Mouse (Mus musculus) gastrocnemius, postnatal 10 days (tissue): ENCODE measurements around the gene Spns3. TPM values are rescaled to one million over a fixed set of nuclear protein-coding genes. Genes with fewer than 3 reads are reported as not detected.

ENCODE experiments used
- DNase-seq: peaks from one replicate; pipeline ENCODE4 v3.0.0; 2021; ENCODE audit warnings: mixed read lengths
- total RNA-seq, 2 experiments: library from RNA; stranded (reverse); gene quantifications; 2 replicates each; pipeline ENCODE4 v1.2.3; 2021

The Spns3 gene
- total RNA-seq, 2 experiments from 2014 or later: 0.21 to 0.63 TPM

GRCm38 (mm10) chr11:72452140-72452665 is 98.1 kb downstream of the Spns3 start:
- DNase-seq: no peak

- DNase-seq: no peak
These were observed 102.8 kb downstream of the Spns3 start for GRCm38 (mm10) chr11:72447475-72447874.

GRCm38 (mm10) chr11:72446311-72447105 is 103.8 kb downstream of the Spns3 start:
- DNase-seq: no peak

Other genes with a start within 250 kb of the Spns3 start
- gene Xaf1, start 248.9 kb downstream of the Spns3 start, total RNA-seq: 1 to 10 TPM; 9.3 to 9.8 TPM
- gene Fbxo39, start 236.1 kb downstream of the Spns3 start, total RNA-seq: not detected
- 1 to 10 TPM; 1.2 to 1.4 TPM for gene Tekt1, start 188.1 kb downstream of the Spns3 start, total RNA-seq
- 100 to 1,000 TPM; 145 to 153 TPM for gene Smtnl2, start 138.8 kb downstream of the Spns3 start, total RNA-seq
- under 1 TPM in 1 of 2 experiments, not detected in 1; 0.28 TPM for gene Ggt6, start 115.0 kb downstream of the Spns3 start, total RNA-seq
- gene Mybbp1a, start 109.2 kb downstream of the Spns3 start, total RNA-seq: 10 to 100 TPM; 74.5 to 75.9 TPM
- gene Spns2, start 60.6 kb downstream of the Spns3 start, total RNA-seq: 10 to 100 TPM; 15.8 to 20.0 TPM
- gene Ube2g1, start 56.8 kb upstream of the Spns3 start, total RNA-seq: 10 to 100 TPM; 47.7 to 48.6 TPM
- 10 to 100 TPM; 17.0 to 21.9 TPM for gene Ankfy1, start 139.5 kb upstream of the Spns3 start, total RNA-seq
- gene Cyb5d2, start 245.6 kb upstream of the Spns3 start, total RNA-seq: 1 to 10 TPM; 8.0 to 8.4 TPM
- 10 to 100 TPM; 17.2 to 21.7 TPM for gene Zzef1, start 245.7 kb upstream of the Spns3 start, total RNA-seq